Mouse (Mus musculus): ENCODE measurements around the gene Clcn5.

The Clcn5 gene

GRCm38 (mm10) chrX:7319089-7319721 is at the start of gene Clcn5:
Gene Clcn5, minus strand, starts transcription at chrX:7319358.
- in situ Hi-C loops (cut with MboI): no loop called here

- in situ Hi-C loops (cut with MboI): no loop called here
Measured at GRCm38 (mm10) chrX:7325455-7325854, 6.3 kb upstream of the Clcn5 start.

- in situ Hi-C loops (cut with MboI): no loop called here
Measured at GRCm38 (mm10) chrX:7322288-7322687, 3.1 kb upstream of the Clcn5 start.

GRCm38 (mm10) chrX:7320571-7320970 is 1.4 kb upstream of the Clcn5 start:
- in situ Hi-C loops (cut with MboI): no loop called here

- in situ Hi-C loops (cut with MboI): no loop called here
Measured at GRCm38 (mm10) chrX:7318551-7319025, 570 bp downstream of the Clcn5 start.

GRCm38 (mm10) chrX:7315115-7315514 is 4.0 kb downstream of the Clcn5 start:
- in situ Hi-C loops (cut with MboI): no loop called here

GRCm38 (mm10) chrX:7314645-7315044 is 4.5 kb downstream of the Clcn5 start:
- in situ Hi-C loops (cut with MboI): no loop called here

- in situ Hi-C loops (cut with MboI): no loop called here
Measured at GRCm38 (mm10) chrX:7308242-7308641, 10.9 kb downstream of the Clcn5 start.

GRCm38 (mm10) chrX:7306861-7307260 is 12.3 kb downstream of the Clcn5 start:
- in situ Hi-C loops (cut with MboI): no loop called here

- in situ Hi-C loops (cut with MboI): no loop called here
Measured at GRCm38 (mm10) chrX:7292981-7293380, 26.2 kb downstream of the Clcn5 start.

- in situ Hi-C loops (cut with MboI): no loop called here
Measured at GRCm38 (mm10) chrX:7292151-7292768, 26.9 kb downstream of the Clcn5 start.

- in situ Hi-C loops (cut with MboI): no loop called here
Measured at GRCm38 (mm10) chrX:7288976-7289375, 30.2 kb downstream of the Clcn5 start.

- in situ Hi-C loops (cut with MboI): no loop called here
Measured at GRCm38 (mm10) chrX:7287051-7287734, 32.0 kb downstream of the Clcn5 start.

- in situ Hi-C loops (cut with MboI): no loop called here
Measured at GRCm38 (mm10) chrX:7282636-7283035, 36.5 kb downstream of the Clcn5 start.

GRCm38 (mm10) chrX:7279722-7280121 is 39.4 kb downstream of the Clcn5 start:
- in situ Hi-C loops (cut with MboI): no loop called here

GRCm38 (mm10) chrX:7276564-7276963 is 42.6 kb downstream of the Clcn5 start:
- in situ Hi-C loops (cut with MboI): no loop called here

- in situ Hi-C loops (cut with MboI): no loop called here
Measured at GRCm38 (mm10) chrX:7261149-7261548, 58.0 kb downstream of the Clcn5 start.

GRCm38 (mm10) chrX:7260400-7261113 is 58.6 kb downstream of the Clcn5 start:
- in situ Hi-C loops (cut with MboI): no loop called here

GRCm38 (mm10) chrX:7259718-7260117 is 59.4 kb downstream of the Clcn5 start:
- in situ Hi-C loops (cut with MboI): no loop called here

GRCm38 (mm10) chrX:7256022-7256421 is 63.1 kb downstream of the Clcn5 start:
- in situ Hi-C loops (cut with MboI): no loop called here

GRCm38 (mm10) chrX:7204099-7204498 is 115.1 kb downstream of the Clcn5 start:
- in situ Hi-C loops (cut with MboI): no loop called here

- in situ Hi-C loops (cut with MboI): no loop called here
Measured at GRCm38 (mm10) chrX:7203535-7203934, 115.6 kb downstream of the Clcn5 start.

Measured in mature B cell (primary cell).